Mouse (Mus musculus) liver, postnatal 0 days (tissue): ENCODE measurements at regions not wholly inside any gene's neighbourhood (a gene's known extent, or its start where the extent isn't known, plus 50 kb on each side); places are given as distances from the start of the nearest gene placed in this dataset.
A peak's percentile ranks its signal among the peaks of the same experiment; 100 is the strongest.

Experiments
- ATAC-seq: fragments of 200-750 bp; cut with Nextera tagmentation; 2 replicates; pipeline ENCODE4 v1.8.0; 2017; ENCODE audit warnings: mild to moderate bottlenecking, moderate library complexity
- DNase-seq: peaks from one replicate; pipeline ENCODE4 v3.0.0-alpha.2; 2016
- H3K27ac ChIP-seq: fragments of 300-500 bp; sonication (generic); 2 replicates; pipeline ENCODE4 v1.5.1; 2014; ENCODE audit warnings: antibody characterized with exemption, moderate library complexity, mild to moderate bottlenecking, low read depth
- H3K27me3 ChIP-seq: fragments of 300-500 bp; sonication (generic); 2 replicates; pipeline ENCODE4 v1.6.1; 2014; ENCODE audit warnings: low read length, control low read depth, mixed read lengths; ENCODE audit not compliant: insufficient read depth
- H3K36me3 ChIP-seq: fragments of 300-500 bp; sonication (generic); replicated peaks from 2 replicates; pipeline ENCODE4 v1.6.1; 2014; ENCODE audit warnings: mild to moderate bottlenecking, control low read depth, low read length, moderate library complexity, mixed read lengths; ENCODE audit not compliant: insufficient read depth
- H3K4me1 ChIP-seq: fragments of 300-500 bp; sonication (generic); 2 replicates; pipeline ENCODE4 v1.6.1; 2014; ENCODE audit warnings: antibody characterized with exemption, mild to moderate bottlenecking, control low read depth; ENCODE audit not compliant: insufficient read depth
- H3K4me2 ChIP-seq: fragments of 300-500 bp; sonication (generic); 2 replicates; pipeline ENCODE4 v1.6.1; 2014; ENCODE audit warnings: low read depth, mild to moderate bottlenecking, low read length, moderate library complexity, mixed read lengths
- H3K4me3 ChIP-seq: fragments of 300-500 bp; sonication (generic); 2 replicates; pipeline ENCODE4 v1.5.1; 2014; ENCODE audit warnings: low read depth, low read length
- H3K9ac ChIP-seq: fragments of 300-500 bp; sonication (generic); replicated peaks from 2 replicates; pipeline ENCODE4 v1.6.1; 2014; ENCODE audit warnings: mild to moderate bottlenecking, moderate library complexity
- H3K9me3 ChIP-seq: fragments of 300-500 bp; sonication (generic); 2 replicates; pipeline ENCODE4 v1.6.1; 2016; ENCODE audit warnings: mild to moderate bottlenecking, control low read depth, low read length, mixed read lengths
- CTCF ChIP-seq: sonication (generic); IDR thresholded peaks from 2 replicates; pipeline ENCODE4 v1.5.1; 2016; ENCODE audit warnings: antibody characterized with exemption, low read depth
- EP300 ChIP-seq: IDR thresholded peaks from 2 replicates; pipeline ENCODE4 v1.6.1; 2016; ENCODE audit warnings: antibody characterized with exemption, low read depth, mild to moderate bottlenecking
- WGBS: fragments of 180-500 bp; shearing (Covaris S2); extraction: QIAGEN DNeasy Blood & Tissue Kit; methylation state at CpG from one replicate; pipeline ENCODE4 v1.1.7; 2014; ENCODE audit not compliant: insufficient replicate concordance; 5-methylcytosine and 5-hydroxymethylcytosine counted together

- H3K36me3 ChIP-seq: no peaks in the 10 kb centered on the region
- ATAC-seq: no peak
Observed at GRCm38 (mm10) chr2:38431546-38431945, 79.9 kb upstream of the Nek6 start.

DNA sequence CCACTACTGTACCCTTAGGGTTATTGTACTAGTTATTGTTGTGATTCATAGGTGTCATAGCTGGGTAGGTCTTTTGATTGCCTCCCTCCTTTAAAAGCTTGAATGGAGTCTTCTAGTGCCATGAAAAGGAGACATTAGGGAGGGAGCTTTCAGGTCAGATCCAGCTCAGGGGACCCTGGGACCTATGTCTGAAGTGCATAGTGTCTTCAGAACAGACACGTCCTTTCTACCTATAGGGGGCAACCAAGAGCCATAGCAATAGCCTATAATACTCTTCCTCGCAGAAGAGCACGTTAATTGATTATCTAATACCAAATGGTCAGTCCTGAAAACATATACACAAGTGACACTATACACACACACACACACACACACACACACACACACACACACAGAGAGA, 77.7 kb upstream of the Nek6 start:
- Histone ChIP-seq H3K4me3 (no peak overlapping the region), H3K9me3 (no peaks in the 10 kb centered on the region), H3K27me3 (no peaks in the 10 kb centered on the region), H3K4me1 (no peaks in the 10 kb centered on the region), H3K36me3 (no peaks in the 10 kb centered on the region), H3K27ac (no peak overlapping the region), H3K4me2 (no peak overlapping the region), H3K9ac (no peak overlapping the region)
- ATAC-seq: no peak
- 5% methylated on average over 3 of the region's 3 CpGs for WGBS
- DNase-seq: no peak
- TF ChIP-seq CTCF (peak; percentile 86), EP300 (no peak)

More at GRCm38 (mm10) chr2:38431546-38431945, 79.9 kb upstream of the Nek6 start:
- Histone ChIP-seq H3K4me1 (no peaks in the 10 kb centered on the region), H3K4me3 (no peak overlapping the region), H3K27ac (no peak overlapping the region), H3K9ac (no peak overlapping the region), H3K9me3 (no peaks in the 10 kb centered on the region), H3K4me2 (no peak overlapping the region), H3K27me3 (no peaks in the 10 kb centered on the region)
- TF ChIP-seq CTCF (no peak), EP300 (no peak)
- no peak for DNase-seq
- WGBS: 54% methylated on average over 5 of the region's 5 CpGs

- no peaks in the 10 kb centered on the region for H3K27me3 ChIP-seq
- H3K27ac ChIP-seq: no peak overlapping the region
- H3K9ac ChIP-seq: no peak overlapping the region
- no peaks in the 10 kb centered on the region for H3K4me1 ChIP-seq
- H3K4me3 ChIP-seq: no peak overlapping the region
- no peaks in the 10 kb centered on the region for H3K36me3 ChIP-seq
- DNase-seq (no peak), ATAC-seq (no peak)
- no peak for TF ChIP-seq CTCF
- TF ChIP-seq EP300: no peak
- WGBS: 70% methylated on average over 4 of the region's 4 CpGs
- H3K4me2 ChIP-seq: no peak overlapping the region
- H3K9me3 ChIP-seq: no peaks in the 10 kb centered on the region
Observed at GRCm38 (mm10) chr2:38436701-38437100, 74.7 kb upstream of the Nek6 start.

DNA sequence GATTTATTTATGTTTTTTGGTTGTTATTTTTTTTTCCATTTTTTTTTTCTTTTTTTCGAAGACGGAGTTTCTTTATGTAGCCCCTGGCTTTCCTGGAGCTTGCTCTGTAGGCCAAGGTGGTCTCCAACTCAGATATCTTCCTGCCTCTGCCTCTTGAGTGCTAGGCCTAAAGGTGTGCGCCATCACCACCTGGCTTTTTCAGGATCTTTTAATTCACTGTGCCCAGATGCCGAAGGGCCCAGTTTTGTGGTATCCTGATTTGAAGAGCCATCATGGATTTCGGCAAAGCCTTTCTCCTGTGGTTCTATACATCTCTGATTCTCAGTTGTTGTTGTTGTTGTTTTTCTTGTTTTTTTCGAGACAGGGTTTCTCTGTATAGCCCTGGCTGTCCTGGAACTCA, 72.3 kb upstream of the Nek6 start:
- Histone ChIP-seq H3K9ac (no peak overlapping the region), H3K4me2 (no peak overlapping the region), H3K36me3 (no peaks in the 10 kb centered on the region), H3K27ac (no peak overlapping the region), H3K9me3 (no peaks in the 10 kb centered on the region), H3K27me3 (no peaks in the 10 kb centered on the region), H3K4me1 (no peaks in the 10 kb centered on the region), H3K4me3 (no peak overlapping the region)
- TF ChIP-seq CTCF (no peak), EP300 (no peak)
- DNase-seq (no peak), ATAC-seq (no peak)
- 78% methylated on average over 6 of the region's 6 CpGs for WGBS

DNA sequence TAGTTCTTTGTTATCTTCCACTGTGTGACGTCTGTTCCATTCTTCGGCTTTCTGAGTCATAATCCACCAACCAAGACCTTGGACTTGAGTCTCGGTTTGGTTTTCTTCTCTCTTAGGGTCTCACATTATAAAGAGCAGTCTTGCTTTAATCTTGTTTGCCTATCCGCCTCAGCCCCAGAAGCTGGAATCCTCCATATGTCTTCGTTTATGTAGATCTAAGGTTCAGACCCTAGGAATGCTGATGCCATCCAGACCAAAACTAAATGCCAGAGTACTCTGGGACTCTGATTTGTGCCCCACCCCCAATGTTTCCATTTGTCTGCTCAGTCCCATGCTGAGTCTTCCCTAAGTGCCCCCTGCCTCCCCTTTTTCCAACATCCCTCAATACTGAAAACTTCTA, 71.5 kb upstream of the Nek6 start:
- H3K36me3 ChIP-seq: no peaks in the 10 kb centered on the region
- H3K4me3 ChIP-seq: no peak overlapping the region
- H3K27me3 ChIP-seq: no peaks in the 10 kb centered on the region
- ATAC-seq: no peak
- 78% methylated on average over 5 of the region's 5 CpGs for WGBS
- no peak overlapping the region for H3K9ac ChIP-seq
- TF ChIP-seq CTCF (no peak), EP300 (no peak)
- H3K27ac ChIP-seq: no peak overlapping the region
- no peak overlapping the region for H3K4me2 ChIP-seq
- H3K4me1 ChIP-seq: no peaks in the 10 kb centered on the region
- DNase-seq: no peak
- no peaks in the 10 kb centered on the region for H3K9me3 ChIP-seq

GRCm38 (mm10) chr2:38449092-38449491, 62.4 kb upstream of the Nek6 start:
- no peak overlapping the region for H3K4me3 ChIP-seq
- no peak overlapping the region for H3K4me2 ChIP-seq
- no peaks in the 10 kb centered on the region for H3K9me3 ChIP-seq
- no peak for DNase-seq
- WGBS: 61% methylated on average over 6 of the region's 6 CpGs
- no peak for TF ChIP-seq CTCF
- TF ChIP-seq EP300: no peak
- no peak for ATAC-seq
- H3K27me3 ChIP-seq: no peaks in the 10 kb centered on the region
- no peak overlapping the region for H3K9ac ChIP-seq
- H3K36me3 ChIP-seq: no peaks in the 10 kb centered on the region
- no peaks in the 10 kb centered on the region for H3K4me1 ChIP-seq
- no peak overlapping the region for H3K27ac ChIP-seq

DNA sequence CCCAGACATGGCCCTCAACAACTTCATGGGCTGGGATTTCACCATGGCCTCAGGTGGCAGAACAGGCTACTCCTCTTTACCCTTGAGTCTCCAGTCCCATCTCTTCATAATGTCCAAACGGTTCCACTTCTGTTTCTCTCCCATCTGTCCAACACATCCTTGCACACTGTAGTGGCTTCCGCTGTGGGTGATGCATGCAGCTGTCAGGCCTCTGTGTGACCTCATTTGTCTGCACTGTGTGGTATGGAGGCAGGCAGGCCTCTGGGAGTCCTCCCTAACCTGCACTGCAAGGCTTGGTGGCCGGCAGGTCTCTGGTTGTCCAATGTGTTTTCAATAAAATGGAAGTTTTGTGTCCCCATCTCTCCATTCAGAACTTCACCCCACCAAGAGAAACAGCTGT, 54.9 kb upstream of the Nek6 start:
- no peaks in the 10 kb centered on the region for H3K36me3 ChIP-seq
- no peak overlapping the region for H3K4me3 ChIP-seq
- TF ChIP-seq CTCF: no peak
- no peak for TF ChIP-seq EP300
- H3K9me3 ChIP-seq: no peaks in the 10 kb centered on the region
- no peak overlapping the region for H3K27ac ChIP-seq
- WGBS: 76% methylated on average over 3 of the region's 3 CpGs
- ATAC-seq (no peak), DNase-seq (no peak)
- H3K4me2 ChIP-seq: no peak overlapping the region
- H3K27me3 ChIP-seq: no peaks in the 10 kb centered on the region
- no peak overlapping the region for H3K9ac ChIP-seq
- peaks cover 6% of the 10 kb centered on the region; the same call in 1 of the 2 replicates for H3K4me1 ChIP-seq
